Mouse (Mus musculus) liver, postnatal 0 days (tissue): Measurements from ENCODE around the gene Hpgd.

ENCODE experiments used
- CTCF ChIP-seq: sonication (generic); IDR thresholded peaks from 2 replicates; pipeline ENCODE4 v1.5.1; 2016; ENCODE audit warnings: antibody characterized with exemption, low read depth
- EP300 ChIP-seq: IDR thresholded peaks from 2 replicates; pipeline ENCODE4 v1.6.1; 2016; ENCODE audit warnings: antibody characterized with exemption, low read depth, mild to moderate bottlenecking

GRCm38 (mm10) chr8:56294886-56295555 is 636 bp downstream of the Hpgd start:
- TF ChIP-seq CTCF (no peak), EP300 (no peak)
